Mouse (Mus musculus) hindbrain, embryonic 15.5 days (tissue): ENCODE data around the gene Plscr3. TPM values are rescaled to one million over a fixed set of nuclear protein-coding genes. Genes with fewer than 3 reads are reported as not detected.
A peak's percentile ranks its signal among the peaks of the same experiment; 100 is the strongest.

Source experiments
- ATAC-seq: fragments of 200-750 bp; cut with Nextera tagmentation; 2 replicates; pipeline ENCODE4 v1.8.0; 2017; ENCODE audit warnings: low read depth, moderate number of reproducible peaks, moderate TSS enrichment; ENCODE audit not compliant: low FRiP score
- H3K27ac ChIP-seq: fragments of 300-500 bp; sonication (generic); replicated peaks from 2 replicates; pipeline ENCODE4 v1.5.1; 2015; ENCODE audit warnings: mild to moderate bottlenecking, inconsistent platforms
- H3K27me3 ChIP-seq: fragments of 300-500 bp; sonication (generic); 2 replicates; pipeline ENCODE4 v1.6.1; 2015; ENCODE audit warnings: control low read depth, inconsistent platforms
- H3K36me3 ChIP-seq: fragments of 300-500 bp; sonication (generic); 2 replicates; pipeline ENCODE4 v1.6.1; 2015; ENCODE audit warnings: control low read depth, inconsistent platforms
- H3K4me1 ChIP-seq: fragments of 300-500 bp; sonication (generic); replicated peaks from 2 replicates; pipeline ENCODE4 v1.6.1; 2015; ENCODE audit warnings: control low read depth, inconsistent platforms
- H3K4me2 ChIP-seq: fragments of 300-500 bp; sonication (generic); 2 replicates; pipeline ENCODE4 v1.6.1; 2015; ENCODE audit warnings: moderate library complexity, mild to moderate bottlenecking, inconsistent platforms
- H3K4me3 ChIP-seq: fragments of 300-500 bp; sonication (generic); 2 replicates; pipeline ENCODE4 v1.5.1; 2015; ENCODE audit warnings: mild to moderate bottlenecking, inconsistent platforms
- H3K9ac ChIP-seq: fragments of 300-500 bp; sonication (generic); 2 replicates; pipeline ENCODE4 v1.6.1; 2015; ENCODE audit warnings: inconsistent platforms
- H3K9me3 ChIP-seq: fragments of 300-500 bp; sonication (generic); 2 replicates; pipeline ENCODE4 v1.6.1; 2016; ENCODE audit warnings: control low read depth, inconsistent platforms
- WGBS: fragments of 180-500 bp; shearing (Covaris S2); methylation state at CpG from one replicate; pipeline ENCODE4 v1.1.7; 2015; 5-methylcytosine and 5-hydroxymethylcytosine counted together
- polyA plus RNA-seq: library from polyadenylated mRNA; unstranded; fragments of >200 nt; fragmentation: Nextera tagmentation; extraction: Ambion mirVana; gene quantifications from 2 replicates; pipeline ENCODE4 v1.2.1, GENCODE M21; 2015

The Plscr3 gene
- polyA plus RNA-seq, 1 experiment from 2014 or later = 47.5 TPM

DNA sequence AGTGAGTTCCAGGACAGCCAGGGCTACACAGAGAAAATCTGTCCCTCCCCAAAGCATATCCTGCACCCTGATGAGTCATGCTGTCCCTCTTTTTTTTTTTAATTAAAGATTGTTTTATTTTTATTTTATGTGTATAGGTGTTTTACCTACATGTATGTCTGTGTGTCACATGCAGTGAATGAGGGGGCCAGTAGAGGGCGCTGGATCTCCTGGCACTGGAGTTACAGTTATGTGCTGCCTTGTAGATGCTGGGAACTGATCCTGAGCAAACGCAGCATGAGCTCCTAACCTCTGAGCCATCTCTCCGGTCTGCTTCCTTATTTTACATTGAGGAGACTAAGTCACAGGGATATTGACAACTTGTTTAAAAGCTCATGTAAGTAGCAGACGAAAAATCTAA is 36.9 kb downstream of the Plscr3 start:
- Histone ChIP-seq H3K4me1 (peaks cover 19% of the 10 kb centered on the region; the same call in 1 of the 2 replicates), H3K4me2 (no peak overlapping the region), H3K9ac (no peak overlapping the region), H3K9me3 (no peaks in the 10 kb centered on the region), H3K36me3 (no peaks in the 10 kb centered on the region), H3K27ac (no peak overlapping the region), H3K4me3 (no peak overlapping the region), H3K27me3 (peaks cover 9% of the 10 kb centered on the region; the same call in 1 of the 2 replicates)
- ATAC-seq = no peak
- WGBS = 62% methylated on average over 4 of the region's 4 CpGs

DNA sequence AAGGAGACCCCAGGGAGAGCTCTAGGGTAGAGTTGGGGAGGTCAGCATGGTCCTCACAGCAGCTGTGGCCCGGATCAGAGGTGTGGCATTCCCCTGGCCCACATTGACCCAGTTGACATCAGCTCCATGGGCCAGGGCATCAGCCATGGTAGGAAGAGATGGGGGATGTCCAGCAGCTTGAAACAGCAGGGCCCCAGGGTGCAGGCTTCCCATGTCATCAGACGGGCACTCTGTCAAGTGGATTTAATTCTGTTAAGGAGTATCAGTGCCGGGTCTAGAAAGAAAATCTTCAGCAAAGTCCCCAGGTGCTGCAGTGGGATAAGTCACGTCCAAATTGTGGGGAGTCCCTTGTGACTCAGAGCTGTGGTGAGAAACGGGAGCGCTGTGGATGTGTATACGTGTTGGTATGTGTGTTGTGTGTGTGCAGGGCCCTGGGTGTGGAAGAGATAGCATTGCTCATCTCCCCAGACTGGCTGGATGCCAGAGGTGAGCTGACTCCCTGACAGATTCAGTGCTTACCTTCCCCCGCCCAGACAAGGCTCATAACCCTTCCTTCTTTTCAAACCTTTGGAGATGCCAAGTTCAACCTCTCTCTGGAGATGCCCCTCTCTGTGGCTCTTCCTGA is 37.5 kb downstream of the Plscr3 start:
- Histone ChIP-seq H3K4me3 (no peak overlapping the region), H3K27me3 (peaks cover 9% of the 10 kb centered on the region; the same call in 1 of the 2 replicates), H3K9ac (no peak overlapping the region), H3K36me3 (no peaks in the 10 kb centered on the region), H3K9me3 (no peaks in the 10 kb centered on the region), H3K4me1 (peaks cover 19% of the 10 kb centered on the region; the same call in 1 of the 2 replicates), H3K4me2 (no peak overlapping the region), H3K27ac (no peak overlapping the region)
- no peak for ATAC-seq
- 90% methylated on average over 8 of the region's 8 CpGs for WGBS

DNA sequence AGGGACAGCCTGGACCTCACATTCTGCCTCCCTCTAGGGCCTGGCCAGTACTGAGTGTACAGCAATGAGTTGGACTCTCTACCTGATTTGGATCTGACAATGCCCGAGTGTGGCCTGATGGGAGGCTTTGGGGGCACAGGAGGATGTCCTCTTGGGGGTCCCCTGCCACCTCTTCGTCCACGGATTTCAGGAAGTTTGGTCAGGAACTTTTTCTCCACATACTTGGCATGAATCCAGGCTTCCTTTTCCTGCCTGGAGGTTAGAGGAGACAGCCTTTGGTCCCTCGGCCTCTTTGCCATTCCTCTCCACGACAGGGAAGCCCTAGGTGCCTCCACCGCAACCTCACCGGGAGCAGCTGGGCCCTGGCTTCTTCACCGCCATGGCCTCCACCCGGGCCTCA is 38.1 kb downstream of the Plscr3 start:
- Histone ChIP-seq H3K4me2 (no peak overlapping the region), H3K9ac (no peak overlapping the region), H3K9me3 (no peaks in the 10 kb centered on the region), H3K4me3 (no peak overlapping the region), H3K27ac (no peak overlapping the region), H3K27me3 (peaks cover 9% of the 10 kb centered on the region; the same call in 1 of the 2 replicates), H3K36me3 (no peaks in the 10 kb centered on the region), H3K4me1 (peaks cover 19% of the 10 kb centered on the region; the same call in 1 of the 2 replicates)
- ATAC-seq = no peak
- 76% methylated on average over 9 of the region's 9 CpGs for WGBS

DNA sequence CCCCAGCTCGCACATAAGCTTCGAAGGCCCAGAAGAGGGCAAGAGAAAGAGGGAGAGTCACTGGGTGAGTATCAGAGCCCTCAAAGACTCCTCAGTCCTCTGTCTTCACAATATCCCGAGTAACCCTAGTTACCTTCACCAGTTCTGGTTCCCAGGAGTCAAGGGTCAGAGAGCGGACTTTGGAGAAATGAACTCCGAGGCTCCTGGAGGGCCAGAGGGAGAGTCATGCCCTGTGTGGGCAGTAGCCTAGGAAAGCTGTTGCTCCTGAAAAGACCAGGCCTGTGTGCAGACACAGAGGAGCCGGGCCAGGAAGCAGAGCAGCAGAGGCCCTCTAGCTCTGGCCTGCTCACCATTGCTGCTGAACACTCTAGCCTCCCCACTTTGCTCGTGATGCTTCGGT is 38.5 kb downstream of the Plscr3 start:
- Histone ChIP-seq H3K27ac (no peak overlapping the region), H3K27me3 (peaks cover 6% of the 10 kb centered on the region; the same call in 1 of the 2 replicates), H3K9me3 (no peaks in the 10 kb centered on the region), H3K9ac (no peak overlapping the region), H3K36me3 (no peaks in the 10 kb centered on the region), H3K4me2 (no peak overlapping the region), H3K4me1 (peaks cover 18% of the 10 kb centered on the region; the same call in 1 of the 2 replicates), H3K4me3 (no peak overlapping the region)
- 86% methylated on average over 8 of the region's 8 CpGs for WGBS
- ATAC-seq = no peak

DNA sequence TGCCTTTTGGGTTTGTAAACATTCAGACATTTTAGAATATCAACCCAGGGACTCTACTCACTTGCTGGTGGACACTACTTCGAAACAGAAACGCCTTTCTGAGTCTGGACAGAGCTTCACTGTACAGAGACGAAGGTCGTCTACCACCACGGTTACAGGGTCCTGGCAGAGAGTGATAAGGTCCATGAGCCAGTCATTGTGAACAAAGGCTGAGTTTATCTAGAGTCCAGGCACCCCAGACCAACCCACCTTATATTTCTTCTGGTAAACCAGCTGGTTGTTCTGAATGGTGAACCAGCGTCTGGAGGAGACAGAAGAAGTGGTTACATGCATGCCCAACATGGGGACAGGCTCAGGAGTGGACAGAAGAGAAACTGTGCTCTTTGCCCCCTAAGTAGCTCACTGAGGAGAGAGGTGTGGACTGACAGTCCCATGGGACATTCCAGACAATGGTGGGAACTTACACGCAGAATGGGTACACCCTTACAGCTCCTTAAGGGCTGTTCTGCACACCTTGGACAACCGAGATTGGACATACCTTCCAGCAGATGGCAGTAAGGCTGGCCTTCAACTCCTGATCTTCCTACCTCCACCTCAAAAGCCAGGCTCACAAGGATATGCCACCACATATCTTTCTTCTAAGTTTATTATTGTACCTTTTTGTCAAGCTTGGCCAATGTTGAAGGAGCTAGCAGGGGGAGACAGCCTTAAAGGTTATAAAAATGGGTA is 40.9 kb downstream of the Plscr3 start:
- no peak overlapping the region for H3K4me2 ChIP-seq
- no peaks in the 10 kb centered on the region for H3K4me1 ChIP-seq
- no peaks in the 10 kb centered on the region for H3K9me3 ChIP-seq
- H3K27me3 ChIP-seq = peaks cover under 1% of the 10 kb centered on the region; the same call in 1 of the 2 replicates
- H3K4me3 ChIP-seq = no peak overlapping the region
- 78% methylated on average over 8 of the region's 8 CpGs for whole genome bisulfite sequencing
- ATAC-seq = no peak
- H3K27ac ChIP-seq = no peak overlapping the region
- no peaks in the 10 kb centered on the region for H3K36me3 ChIP-seq
- no peak overlapping the region for H3K9ac ChIP-seq

DNA sequence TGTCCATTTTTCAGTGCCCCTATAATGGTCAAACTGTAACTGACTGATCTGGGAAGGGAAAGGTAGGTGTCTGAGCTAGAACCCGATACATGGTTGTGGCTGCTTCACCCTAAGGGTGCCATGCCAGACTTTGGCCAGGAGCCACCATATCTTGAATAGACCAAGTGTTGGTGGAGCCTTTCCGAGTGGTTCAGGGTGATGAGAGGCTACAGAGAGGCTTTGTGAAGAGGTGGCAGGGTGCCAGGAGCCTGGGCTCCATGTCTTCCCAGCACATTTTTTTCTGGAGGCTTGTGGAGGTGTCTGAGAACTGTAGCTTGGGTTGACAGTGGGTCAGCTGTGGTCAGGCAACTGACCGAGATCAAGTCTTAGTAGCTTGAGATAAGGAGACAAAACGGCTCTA is 45.3 kb downstream of the Plscr3 start:
- 64% methylated on average over 4 of the region's 4 CpGs for WGBS
- no peak overlapping the region for H3K9ac ChIP-seq
- no peak overlapping the region for H3K4me3 ChIP-seq
- no peak overlapping the region for H3K27ac ChIP-seq
- H3K4me2 ChIP-seq = no peak overlapping the region
- H3K27me3 ChIP-seq = no peaks in the 10 kb centered on the region
- no peaks in the 10 kb centered on the region for H3K36me3 ChIP-seq
- no peak for ATAC-seq
- H3K9me3 ChIP-seq = no peaks in the 10 kb centered on the region
- no peaks in the 10 kb centered on the region for H3K4me1 ChIP-seq

DNA sequence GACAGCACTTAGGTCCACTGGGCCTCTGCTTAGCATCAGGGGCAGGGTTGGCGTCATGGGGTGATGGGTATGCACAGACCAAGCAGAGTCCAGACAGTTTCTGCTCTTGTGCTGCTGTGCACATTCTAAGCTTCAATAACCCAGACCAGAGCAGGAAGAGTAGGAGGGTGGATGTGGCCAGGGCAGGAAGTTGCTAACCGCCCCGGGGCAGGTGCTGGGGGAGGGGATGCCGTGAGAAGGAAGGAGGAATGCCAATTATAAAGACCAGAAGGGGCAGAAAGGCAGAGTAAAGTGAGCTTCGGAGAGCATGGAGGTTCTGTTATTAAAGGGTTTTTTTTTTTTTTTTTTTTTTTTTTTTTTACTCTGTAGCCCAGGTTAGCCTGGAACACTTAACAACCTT is 48.5 kb downstream of the Plscr3 start:
- peaks cover 13% of the 10 kb centered on the region for H3K4me1 ChIP-seq
- WGBS = 83% methylated on average over 5 of the region's 5 CpGs
- H3K27ac ChIP-seq = no peak overlapping the region
- H3K4me3 ChIP-seq = no peak overlapping the region
- H3K9ac ChIP-seq = no peak overlapping the region
- no peak overlapping the region for H3K4me2 ChIP-seq
- H3K27me3 ChIP-seq = no peaks in the 10 kb centered on the region
- no peaks in the 10 kb centered on the region for H3K36me3 ChIP-seq
- H3K9me3 ChIP-seq = no peaks in the 10 kb centered on the region
- ATAC-seq = no peak

DNA sequence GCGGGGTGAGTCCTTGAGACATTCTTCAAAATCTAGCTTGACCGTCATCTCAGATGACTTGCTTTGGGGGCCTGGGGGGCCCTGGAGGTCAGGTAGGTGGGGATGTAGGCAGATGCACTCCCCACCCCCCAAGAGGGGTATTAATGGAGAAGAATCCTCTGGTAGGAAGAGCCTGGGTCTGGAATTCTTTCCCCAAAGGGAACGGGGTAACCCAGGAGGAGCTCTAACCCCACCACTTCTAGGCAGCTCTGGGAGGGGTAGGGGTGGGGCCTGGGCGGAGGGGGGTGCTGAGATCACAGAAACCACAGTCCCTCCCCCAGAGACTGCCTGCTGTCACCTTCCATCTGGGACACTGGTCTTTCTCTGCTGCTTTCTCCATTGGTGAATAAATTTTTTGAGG is 49.1 kb downstream of the Plscr3 start, which contains the start of gene Acap1:
Gene Acap1, minus strand, starts transcription at position 249 of the 400 bp plus-strand sequence.
- Histone ChIP-seq H3K9ac (no peak within 1 kb of the TSS), H3K36me3 (no peaks in the 10 kb centered on the region), H3K4me2 (no peak within 1 kb of the TSS), H3K4me3 (no peak within 1 kb of the TSS), H3K4me1 (peaks cover 17% of the 10 kb centered on the region), H3K9me3 (no peaks in the 10 kb centered on the region), H3K27ac (no peak within 1 kb of the TSS), H3K27me3 (no peaks in the 10 kb centered on the region)
- 78% methylated on average over 4 of the region's 4 CpGs for WGBS
- ATAC-seq = no peak

DNA sequence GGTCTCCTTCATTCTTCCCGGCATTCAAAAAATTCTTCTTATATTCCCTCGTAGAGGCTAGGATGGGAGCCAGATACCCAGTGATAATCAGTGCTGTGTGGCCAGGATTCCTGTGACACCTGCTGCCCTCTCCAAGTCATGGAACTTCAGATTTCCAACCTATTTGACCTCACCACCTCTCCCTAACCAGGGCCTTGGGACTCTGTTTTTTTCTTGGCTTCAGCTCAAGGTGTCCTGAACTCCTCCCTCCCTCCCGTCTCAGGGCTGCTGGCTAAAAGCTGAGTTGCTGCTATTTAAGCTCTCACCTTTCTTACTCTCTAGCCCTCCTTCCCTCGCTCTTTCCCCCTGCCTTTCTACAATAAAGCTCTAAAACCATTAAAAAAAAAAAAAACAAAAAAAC is 53.7 kb downstream of the Plscr3 start:
- 14% methylated on average over 4 of the region's 4 CpGs for WGBS
- Histone ChIP-seq H3K4me2 (peak overlapping the region; percentile 88), H3K9ac (peak overlapping the region; percentile 94), H3K36me3 (peaks cover 15% of the 10 kb centered on the region), H3K4me3 (peak overlapping the region; percentile 91), H3K27ac (peak overlapping the region; percentile 97), H3K4me1 (peaks cover 34% of the 10 kb centered on the region), H3K27me3 (no peaks in the 10 kb centered on the region), H3K9me3 (no peaks in the 10 kb centered on the region)
- ATAC-seq = no peak

DNA sequence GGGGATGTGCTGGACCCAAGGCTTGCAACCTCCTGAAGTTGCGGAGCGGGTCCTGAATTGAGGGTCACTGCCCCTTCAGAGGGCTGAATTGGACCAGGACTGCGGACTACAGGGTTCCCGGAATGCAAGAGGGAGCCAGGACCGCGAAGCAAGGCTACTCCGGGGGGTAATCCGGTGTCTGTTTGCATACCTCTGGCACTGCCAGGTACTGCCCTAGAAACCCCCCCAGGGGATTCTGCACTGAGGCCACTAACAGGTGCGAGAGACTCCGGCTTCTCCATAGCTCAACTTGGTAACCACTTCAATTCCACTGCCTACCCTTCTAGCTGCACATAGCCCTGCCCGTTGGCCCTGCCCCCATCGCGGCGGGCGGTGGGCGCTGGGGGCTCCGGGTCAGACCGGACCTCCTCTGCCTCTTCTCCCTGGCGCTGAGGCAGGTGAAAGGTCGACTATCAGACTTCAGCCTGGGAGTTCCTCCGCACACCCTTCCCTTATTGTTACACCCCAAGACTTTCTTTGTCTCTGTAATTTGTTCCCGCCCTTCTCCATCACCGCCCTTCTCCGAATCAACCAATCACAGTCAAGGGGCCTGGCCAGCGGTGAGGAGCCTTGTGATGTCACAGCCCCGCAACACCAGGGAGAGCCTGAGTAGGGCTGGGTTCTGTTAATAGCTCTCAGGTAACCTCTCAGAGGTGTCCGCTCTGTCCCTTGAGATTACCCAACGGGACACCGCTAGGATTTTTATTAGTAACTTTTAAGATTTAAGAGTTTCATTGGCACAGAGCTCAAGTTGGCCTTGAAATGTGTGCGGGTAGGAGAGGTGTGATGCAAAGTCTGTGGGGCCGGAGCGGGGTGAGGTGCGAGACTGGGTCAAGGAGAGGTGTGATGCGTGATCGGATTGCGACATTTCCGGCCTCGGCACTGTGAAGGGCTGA is 54.6 kb downstream of the Plscr3 start, which contains the start of the genes 2810408A11Rik and Neurl4:
Gene 2810408A11Rik, minus strand, starts transcription at position 517 of the 935 bp plus-strand sequence.
Gene Neurl4, plus strand, starts transcription at position 602 of the 935 bp plus-strand sequence.
- peak; percentile 95 for ATAC-seq

DNA sequence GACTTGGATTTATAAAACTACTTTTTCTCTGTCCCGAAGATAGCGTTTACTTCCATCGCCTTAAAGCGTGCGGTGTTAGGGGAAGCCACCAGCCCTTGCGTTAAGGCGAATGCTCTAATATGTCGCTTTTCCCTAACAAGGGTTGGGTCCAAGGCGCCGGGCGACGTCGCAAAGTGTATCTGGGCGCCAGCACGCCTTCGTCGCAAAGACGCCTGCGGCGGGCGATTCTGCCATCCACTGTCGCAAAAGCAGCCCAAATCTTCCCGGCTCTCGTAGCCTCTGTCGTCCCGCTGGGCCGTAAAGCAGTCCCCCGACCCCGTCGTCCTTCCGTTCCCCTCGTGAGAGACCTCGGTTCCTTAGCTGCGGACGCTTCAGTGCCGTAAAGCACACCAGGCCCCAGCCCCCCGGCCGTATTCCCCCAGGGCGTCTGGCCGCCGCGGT is 55.2 kb downstream of the Plscr3 start:
- peak; percentile 76 for ATAC-seq
- H3K27ac ChIP-seq = peak overlapping the region; percentile 97
- H3K4me1 ChIP-seq = peaks cover 34% of the 10 kb centered on the region
- H3K9me3 ChIP-seq = no peaks in the 10 kb centered on the region
- H3K27me3 ChIP-seq = no peaks in the 10 kb centered on the region
- 0% methylated on average over 38 of the region's 42 CpGs for WGBS
- H3K4me3 ChIP-seq = peak overlapping the region; percentile 91
- H3K9ac ChIP-seq = peak overlapping the region; percentile 94
- H3K4me2 ChIP-seq = peak overlapping the region; percentile 88
- H3K36me3 ChIP-seq = peaks cover 30% of the 10 kb centered on the region

More for the DNA sequence above, 54.6 kb downstream of the Plscr3 start, which contains the start of the genes 2810408A11Rik and Neurl4:
- no peaks in the 10 kb centered on the region for H3K9me3 ChIP-seq
- peak within 1 kb of the TSS; percentile 88 for H3K4me2 ChIP-seq
- no peaks in the 10 kb centered on the region for H3K27me3 ChIP-seq
- H3K36me3 ChIP-seq = peaks cover 23% of the 10 kb centered on the region
- WGBS = under 1% methylated on average over 38 of the region's 38 CpGs
- H3K4me3 ChIP-seq = peak within 1 kb of the TSS; percentile 91
- H3K27ac ChIP-seq = peak within 1 kb of the TSS; percentile 97
- peak within 1 kb of the TSS; percentile 94 for H3K9ac ChIP-seq
- peaks cover 34% of the 10 kb centered on the region for H3K4me1 ChIP-seq
